Mouse (Mus musculus) cerebellum, adult 9-11 months (tissue): Measurements from ENCODE around the gene Dlk1.

Source experiments
- DNase-seq: peaks from one replicate; pipeline ENCODE4 v3.0.0; 2022

Gene Dlk1

DNA sequence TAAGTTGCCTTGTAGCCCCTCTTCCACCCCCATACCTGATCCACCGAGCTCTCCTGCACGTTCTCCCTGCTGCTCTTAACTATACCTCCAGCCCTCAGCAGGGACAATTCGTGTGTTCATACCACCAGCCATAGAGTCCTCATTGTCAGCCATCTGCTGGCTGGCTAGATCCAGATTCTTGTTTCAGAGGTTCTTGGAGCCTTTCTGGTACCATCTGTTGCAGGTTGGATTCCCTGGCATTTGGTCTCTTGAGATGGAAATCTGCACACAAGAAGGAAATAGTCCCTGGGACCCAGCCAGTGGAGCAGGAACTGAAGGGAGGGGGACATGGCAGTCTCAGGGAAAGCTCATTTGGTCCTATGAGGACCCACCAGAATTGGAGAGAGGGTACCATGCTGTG lies 39.1 kb downstream of the Dlk1 start:
- peak; percentile 87 for DNase-seq

DNA sequence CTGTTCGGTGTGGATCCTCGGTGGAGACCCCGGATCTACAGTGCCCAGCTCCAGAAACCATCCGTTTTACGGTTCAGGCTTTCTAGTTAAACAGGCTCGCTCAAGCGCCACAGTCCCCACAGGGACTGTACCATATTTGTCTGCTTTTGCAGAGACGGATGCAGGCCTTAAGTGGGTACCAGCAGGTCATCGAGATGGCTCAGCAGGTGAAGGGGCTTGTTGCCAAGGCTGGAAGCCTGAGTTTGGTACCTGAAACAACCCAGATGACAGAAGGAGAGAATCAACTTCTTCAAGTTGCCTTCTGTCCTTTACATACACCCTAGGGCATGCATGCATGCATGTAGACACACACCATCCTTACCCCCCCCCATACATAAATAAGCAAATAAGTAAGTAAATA lies 40.8 kb downstream of the Dlk1 start:
- DNase-seq = peak; percentile 30

DNA sequence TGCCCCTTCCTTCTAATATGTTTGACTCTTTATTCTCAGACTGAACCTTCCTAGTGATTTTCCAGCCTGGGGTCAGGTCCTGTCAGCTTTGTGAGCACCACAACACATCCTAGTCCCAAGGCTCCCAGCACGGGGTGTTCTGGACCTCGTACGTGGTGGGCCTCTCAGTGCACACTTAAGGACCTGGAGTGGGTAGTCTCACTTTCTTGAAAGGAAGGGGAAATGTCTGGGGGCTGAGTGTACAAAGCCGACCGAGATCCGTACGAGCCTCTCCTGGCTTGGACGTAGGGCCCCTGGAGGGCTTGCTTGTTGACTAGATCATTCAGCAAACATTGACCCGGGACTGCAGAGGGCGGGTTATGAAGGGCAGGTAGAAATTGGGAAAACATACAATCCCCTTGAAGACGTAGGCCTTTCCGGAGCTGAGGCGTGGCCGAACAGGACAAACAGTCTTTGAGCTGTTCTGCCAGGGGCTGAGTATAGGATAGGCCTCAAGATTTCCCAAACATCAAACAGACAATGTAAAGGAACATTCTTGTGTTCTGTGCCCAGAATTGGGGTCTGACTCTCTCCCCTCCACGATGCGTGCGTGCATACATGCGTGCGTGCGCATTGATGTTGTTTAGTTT lies 42.5 kb downstream of the Dlk1 start:
- DNase-seq = no peak

GRCm38 (mm10) chr12:109496397-109496796 lies 43.8 kb downstream of the Dlk1 start:
- DNase-seq = no peak

DNA sequence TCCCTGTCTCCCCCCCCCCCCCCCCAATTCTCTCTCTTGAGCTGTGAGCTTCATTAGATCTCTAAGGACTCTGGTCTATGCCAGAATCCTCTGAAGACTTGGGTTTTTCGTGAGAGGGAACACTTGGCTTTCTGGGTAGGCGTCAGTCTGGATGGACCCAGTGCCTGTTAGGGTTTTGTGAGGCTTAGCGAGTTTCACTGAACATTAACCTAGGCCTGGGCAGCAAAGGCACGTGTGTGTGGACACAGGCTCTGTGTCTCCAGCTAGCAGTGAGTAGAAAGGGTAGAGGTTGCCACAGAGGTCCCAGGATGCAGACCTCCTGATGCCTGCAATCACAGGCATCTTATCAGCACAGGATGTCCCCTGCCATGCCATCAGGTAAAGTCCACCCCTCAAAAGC lies 48.4 kb downstream of the Dlk1 start:
- DNase-seq = no peak

DNA sequence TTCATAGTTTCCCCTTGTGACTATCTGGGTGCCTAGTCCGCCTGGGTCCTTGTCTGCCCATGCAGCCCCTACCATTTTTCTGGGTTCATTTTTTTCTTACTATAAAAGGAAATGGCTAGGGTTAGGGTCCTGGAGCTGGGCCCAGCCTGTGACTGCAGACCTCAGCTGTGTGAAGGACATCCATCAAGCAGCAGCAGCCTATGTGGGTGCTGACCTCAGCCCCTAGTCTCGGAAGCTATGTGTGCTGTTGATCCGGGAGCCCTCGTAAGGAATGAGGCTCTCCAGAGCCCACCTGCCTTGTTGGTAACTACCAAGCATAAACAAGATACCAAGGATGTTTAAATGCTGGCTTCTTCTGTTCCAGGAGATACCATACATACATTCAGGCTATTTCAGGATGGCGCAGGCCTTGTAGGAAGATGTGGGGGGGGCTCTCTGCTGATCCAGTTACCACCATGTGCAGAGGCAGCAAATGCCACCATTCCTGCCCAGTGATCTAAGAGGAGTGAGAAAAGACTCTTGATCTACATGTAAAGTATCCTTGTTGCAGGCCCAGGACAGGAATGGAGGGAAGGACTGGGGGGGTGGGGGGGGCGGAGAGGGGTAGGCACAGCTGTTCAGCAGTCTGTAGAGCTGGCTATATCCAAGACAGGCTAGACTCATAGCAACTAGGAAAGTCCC lies 49.9 kb downstream of the Dlk1 start:
- no peak for DNase-seq

DNA sequence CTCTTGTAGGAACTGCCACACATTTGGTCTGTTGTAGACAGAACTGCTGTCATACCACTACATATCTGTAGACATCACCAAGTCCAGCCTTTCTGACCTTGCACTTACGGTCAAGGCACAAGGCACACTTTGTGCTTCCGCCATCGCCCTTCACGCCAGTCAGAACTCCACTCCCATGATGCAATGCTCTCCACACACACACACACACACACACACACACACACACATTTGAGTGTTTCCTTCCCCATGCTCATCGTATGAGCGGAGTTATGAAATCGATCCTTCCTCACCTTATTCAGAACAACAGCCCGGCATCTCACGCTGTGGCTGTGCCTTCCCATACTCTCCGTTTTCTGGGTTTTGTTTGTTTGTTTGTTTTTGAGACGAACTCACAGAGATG lies 55.1 kb downstream of the Dlk1 start:
- DNase-seq = no peak

- DNase-seq = no peak
These were observed 56.2 kb downstream of the Dlk1 start for GRCm38 (mm10) chr12:109508495-109509454.

DNA sequence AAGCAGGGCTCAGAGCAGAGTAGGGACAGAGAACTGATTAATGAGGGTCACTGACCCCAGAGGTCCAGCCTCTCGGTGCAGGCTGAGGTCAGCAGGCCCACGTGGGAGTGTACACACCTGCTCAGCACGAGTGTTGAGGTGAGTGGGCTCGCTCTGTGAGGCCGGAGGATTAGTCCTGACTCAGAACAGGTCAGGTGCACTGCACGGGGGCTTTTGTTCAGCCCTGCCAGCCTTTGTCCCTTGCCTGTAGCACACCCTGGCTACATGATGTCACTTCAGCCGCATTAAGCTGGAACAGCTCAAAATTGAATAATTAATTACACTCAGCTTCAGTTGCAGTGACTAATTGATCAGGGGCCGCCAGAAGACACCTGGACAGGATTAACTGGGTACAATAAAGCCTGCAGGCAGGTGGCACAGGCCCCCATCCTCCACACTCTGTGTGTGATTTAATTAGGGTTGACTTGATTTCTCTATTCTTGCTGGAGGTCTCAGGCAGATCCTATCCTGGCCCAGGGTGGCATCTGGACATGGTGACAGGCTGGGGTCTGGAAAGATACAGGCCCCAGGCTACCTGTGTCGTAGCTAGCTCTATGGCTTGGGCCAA lies 57.0 kb downstream of the Dlk1 start:
- DNase-seq = no peak

DNA sequence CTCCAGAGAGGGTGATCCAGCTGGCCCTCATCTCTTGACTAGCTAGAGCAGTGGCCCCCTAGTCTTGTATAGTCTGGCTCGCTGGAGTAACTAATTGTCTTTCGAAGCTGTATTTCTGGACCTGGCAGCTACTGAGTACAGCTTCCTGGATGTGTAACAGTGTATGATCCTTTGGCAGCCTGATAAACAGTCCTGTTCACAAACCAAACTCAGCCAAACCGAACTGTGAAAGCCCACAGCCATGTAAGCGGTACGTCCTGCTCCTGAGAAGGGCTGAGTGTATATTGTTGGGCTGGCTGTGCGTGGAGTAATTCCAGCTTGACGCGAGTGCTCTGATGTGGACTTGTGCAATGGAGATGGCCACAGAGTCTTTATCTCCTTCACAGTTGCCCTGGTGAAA lies 57.6 kb downstream of the Dlk1 start:
- no peak for DNase-seq

DNA sequence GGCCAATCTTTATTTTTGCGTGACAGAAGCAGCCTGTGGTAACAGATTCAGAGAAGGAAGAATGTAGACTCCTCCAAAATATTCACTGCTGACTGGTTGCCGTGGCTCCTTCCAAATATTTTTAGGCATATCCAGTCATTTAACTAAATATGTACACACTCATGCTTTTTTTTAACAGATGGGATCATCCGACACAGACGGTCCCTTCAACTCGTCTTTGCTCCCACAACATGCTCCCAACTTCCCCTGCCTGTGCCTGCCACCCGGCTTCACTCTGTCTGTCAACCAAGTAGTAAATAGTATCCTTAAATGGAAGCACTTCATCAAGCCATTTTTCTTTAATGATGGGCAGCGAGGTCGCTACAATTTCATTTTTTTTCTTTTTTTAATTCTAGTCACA lies 58.8 kb downstream of the Dlk1 start:
- no peak for DNase-seq

DNA sequence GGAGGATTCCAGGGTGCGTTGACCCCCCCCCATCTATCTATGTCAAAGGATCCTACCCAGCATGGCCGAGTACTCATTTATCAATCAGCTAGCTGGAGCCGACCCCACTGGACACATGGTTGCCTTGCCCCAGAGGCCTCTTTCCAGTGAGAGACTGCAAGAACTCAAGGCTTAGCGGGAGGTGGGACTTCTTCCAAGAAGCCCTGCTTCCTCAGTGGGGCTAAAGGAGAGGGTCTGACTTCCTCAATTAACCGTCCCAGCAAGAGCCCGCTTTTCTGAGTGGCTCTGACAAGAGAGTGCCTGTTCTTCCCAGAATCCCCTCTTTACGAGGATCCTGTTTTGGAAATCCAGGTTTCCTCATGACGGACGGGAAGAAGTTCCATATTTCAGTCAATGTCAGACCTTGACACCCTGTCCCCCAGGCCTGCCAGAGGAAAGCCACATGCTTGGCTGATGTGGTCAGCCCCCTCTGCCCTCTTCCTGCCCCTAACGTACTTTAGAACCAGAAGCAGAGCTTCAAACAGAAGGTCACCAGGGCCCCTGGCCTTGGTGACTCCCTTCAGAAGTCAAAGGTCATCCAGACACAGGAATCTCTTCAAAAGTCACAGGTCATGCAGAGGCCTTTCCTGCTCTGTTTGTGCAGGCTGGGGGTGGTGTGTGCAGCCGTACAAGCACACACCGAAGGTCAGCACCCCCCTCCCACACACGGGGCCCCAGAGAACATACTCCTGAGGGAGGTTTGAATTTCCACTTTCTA lies 59.7 kb downstream of the Dlk1 start:
- DNase-seq = no peak
